Mouse (Mus musculus): ENCODE data around the gene Kif11. TPM values are rescaled to one million over a fixed set of nuclear protein-coding genes. Genes with fewer than 3 reads are reported as not detected.
A peak's percentile ranks its signal among the peaks of the same experiment; 100 is the strongest.

Kif11 gene
- polyA plus RNA-seq, 1 experiment from 2014 or later, result 9.3 TPM

DNA sequence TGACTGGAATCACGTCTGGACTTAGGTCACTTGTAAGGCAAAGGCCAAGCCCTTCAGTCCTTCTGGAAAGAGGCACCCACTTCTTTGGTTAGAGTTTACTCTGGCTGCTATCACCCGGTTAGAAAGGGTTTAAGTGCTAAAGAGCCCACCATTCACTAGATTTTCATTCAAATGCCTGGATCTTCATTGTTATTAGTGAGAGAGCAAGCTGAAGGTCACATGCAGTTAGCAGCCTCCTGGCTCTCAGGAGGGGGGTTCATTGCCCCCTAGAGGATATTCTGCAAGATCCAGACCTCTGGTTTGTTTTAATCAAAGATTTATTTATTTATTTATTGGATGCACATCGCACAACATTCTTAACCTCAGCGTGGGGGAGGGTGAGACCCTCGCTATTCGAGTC is 24.7 kb downstream of the Kif11 start:
- ATAC-seq, result no peak
- no peaks in the 10 kb centered on the region for H3K36me3 ChIP-seq (ENCODE audit: control insufficient read depth, insufficient read depth, low read length)
- H3K27ac ChIP-seq (ENCODE audit: low read depth, low read length), result no peak overlapping the region
- H3K9ac ChIP-seq (ENCODE audit: low read depth, low read length), result no peak overlapping the region
- H3K9me3 ChIP-seq (ENCODE audit: control insufficient read depth, low read length), result no peaks in the 10 kb centered on the region
- no peak overlapping the region for H3K4me3 ChIP-seq (ENCODE audit: low read length)
- H3K4me1 ChIP-seq (ENCODE audit: control insufficient read depth, insufficient read depth, low read depth, low read length), result no peaks in the 10 kb centered on the region
- 74% methylated on average over 6 of the region's 6 CpGs for WGBS
- no peak overlapping the region for H3K4me2 ChIP-seq (ENCODE audit: low read length)
- no peaks in the 10 kb centered on the region for H3K27me3 ChIP-seq (replicated peaks; ENCODE audit: control insufficient read depth, insufficient read depth, low read length)

DNA sequence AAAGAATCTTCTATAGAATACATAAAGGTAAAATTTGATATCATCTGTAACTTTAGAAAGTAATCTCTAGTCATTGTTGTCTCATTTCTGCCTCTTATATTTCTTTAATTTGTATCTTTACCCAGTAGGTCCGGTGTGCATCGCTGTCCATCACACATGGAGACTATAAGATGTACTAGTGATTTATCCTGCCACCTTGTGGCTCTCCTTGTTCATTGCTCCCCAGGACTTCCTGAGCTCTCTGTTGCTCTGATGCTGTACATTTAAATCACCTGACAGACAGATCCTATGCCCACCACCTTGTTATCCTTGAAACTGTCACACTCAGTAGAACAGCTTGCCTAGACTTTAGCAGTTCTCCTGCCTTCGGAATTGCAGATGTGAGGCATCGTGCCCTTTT is 42.1 kb downstream of the Kif11 start:
- Histone ChIP-seq H3K9ac (ENCODE audit: low read depth, low read length) (no peak overlapping the region), H3K27ac (ENCODE audit: low read depth, low read length) (no peak overlapping the region), H3K36me3 (ENCODE audit: control insufficient read depth, insufficient read depth, low read length) (no peaks in the 10 kb centered on the region), H3K4me1 (ENCODE audit: control insufficient read depth, insufficient read depth, low read depth, low read length) (no peaks in the 10 kb centered on the region), H3K27me3 (replicated peaks; ENCODE audit: control insufficient read depth, insufficient read depth, low read length) (no peaks in the 10 kb centered on the region), H3K4me3 (ENCODE audit: low read length) (no peak overlapping the region), H3K9me3 (ENCODE audit: control insufficient read depth, low read length) (no peaks in the 10 kb centered on the region), H3K4me2 (ENCODE audit: low read length) (no peak overlapping the region)
- peak; percentile 52; the same call in 1 of the 2 replicates for ATAC-seq
- WGBS, result 84% methylated on average over 4 of the region's 4 CpGs

DNA sequence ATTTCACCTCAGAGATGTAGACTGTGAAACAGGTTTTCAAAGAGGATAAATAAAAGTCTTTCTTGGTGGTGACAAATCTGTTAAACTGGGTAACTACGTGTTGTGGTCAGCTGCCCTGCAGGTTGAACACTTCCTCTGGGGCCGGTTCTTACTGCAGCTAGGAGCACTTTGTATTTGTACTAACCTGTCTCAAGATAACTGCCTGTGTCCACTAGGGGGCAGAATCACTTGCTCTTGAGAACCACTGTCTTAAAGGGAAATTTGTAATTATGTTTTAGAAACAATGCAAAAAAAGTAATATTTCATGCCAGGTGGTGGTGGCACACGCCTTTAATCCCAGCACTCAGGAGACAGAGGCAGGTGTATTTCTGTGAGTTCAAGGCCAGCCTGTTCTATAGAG is 43.4 kb downstream of the Kif11 start:
- no peak overlapping the region for H3K9ac ChIP-seq (ENCODE audit: low read depth, low read length)
- no peaks in the 10 kb centered on the region for H3K27me3 ChIP-seq (replicated peaks; ENCODE audit: control insufficient read depth, insufficient read depth, low read length)
- H3K4me2 ChIP-seq (ENCODE audit: low read length), result no peak overlapping the region
- ATAC-seq, result no peak
- no peaks in the 10 kb centered on the region for H3K36me3 ChIP-seq (ENCODE audit: control insufficient read depth, insufficient read depth, low read length)
- H3K27ac ChIP-seq (ENCODE audit: low read depth, low read length), result no peak overlapping the region
- 54% methylated on average over 3 of the region's 3 CpGs for WGBS
- H3K4me1 ChIP-seq (ENCODE audit: control insufficient read depth, insufficient read depth, low read depth, low read length), result no peaks in the 10 kb centered on the region
- H3K9me3 ChIP-seq (ENCODE audit: control insufficient read depth, low read length), result no peaks in the 10 kb centered on the region
- no peak overlapping the region for H3K4me3 ChIP-seq (ENCODE audit: low read length)

- no peak overlapping the region for H3K4me2 ChIP-seq (ENCODE audit: low read length)
- no peak for ATAC-seq
- H3K27ac ChIP-seq (ENCODE audit: low read depth, low read length), result no peak overlapping the region
- no peaks in the 10 kb centered on the region for H3K36me3 ChIP-seq (ENCODE audit: control insufficient read depth, insufficient read depth, low read length)
- H3K4me1 ChIP-seq (ENCODE audit: control insufficient read depth, insufficient read depth, low read depth, low read length), result no peaks in the 10 kb centered on the region
- no peak overlapping the region for H3K9ac ChIP-seq (ENCODE audit: low read depth, low read length)
- 0 out of 2 replicates have a peak, but pooled peaks cover 2% of the 10 kb centered on the region for H3K9me3 ChIP-seq (ENCODE audit: control insufficient read depth, low read length)
- H3K4me3 ChIP-seq (ENCODE audit: low read length), result no peak overlapping the region
- 84% methylated on average over 5 of the region's 5 CpGs for WGBS
- peaks cover 16% of the 10 kb centered on the region for H3K27me3 ChIP-seq (replicated peaks; ENCODE audit: control insufficient read depth, insufficient read depth, low read length)
These were observed 52.4 kb downstream of the Kif11 start for GRCm38 (mm10) chr19:37428589-37428988.

GRCm38 (mm10) chr19:37431139-37431756 is 55.0 kb downstream of the Kif11 start:
- H3K36me3 ChIP-seq (ENCODE audit: control insufficient read depth, insufficient read depth, low read length), result no peaks in the 10 kb centered on the region
- H3K4me1 ChIP-seq (ENCODE audit: control insufficient read depth, insufficient read depth, low read depth, low read length), result peaks cover 11% of the 10 kb centered on the region
- no peak overlapping the region for H3K9ac ChIP-seq (ENCODE audit: low read depth, low read length)
- no peak overlapping the region for H3K4me2 ChIP-seq (ENCODE audit: low read length)
- H3K27me3 ChIP-seq (replicated peaks; ENCODE audit: control insufficient read depth, insufficient read depth, low read length), result peaks cover 29% of the 10 kb centered on the region
- 93% methylated on average over 11 of the region's 11 CpGs for WGBS
- no peak overlapping the region for H3K4me3 ChIP-seq (ENCODE audit: low read length)
- ATAC-seq, result no peak
- no peak overlapping the region for H3K27ac ChIP-seq (ENCODE audit: low read depth, low read length)
- 0 out of 2 replicates have a peak, but pooled peaks cover 2% of the 10 kb centered on the region for H3K9me3 ChIP-seq (ENCODE audit: control insufficient read depth, low read length)

DNA sequence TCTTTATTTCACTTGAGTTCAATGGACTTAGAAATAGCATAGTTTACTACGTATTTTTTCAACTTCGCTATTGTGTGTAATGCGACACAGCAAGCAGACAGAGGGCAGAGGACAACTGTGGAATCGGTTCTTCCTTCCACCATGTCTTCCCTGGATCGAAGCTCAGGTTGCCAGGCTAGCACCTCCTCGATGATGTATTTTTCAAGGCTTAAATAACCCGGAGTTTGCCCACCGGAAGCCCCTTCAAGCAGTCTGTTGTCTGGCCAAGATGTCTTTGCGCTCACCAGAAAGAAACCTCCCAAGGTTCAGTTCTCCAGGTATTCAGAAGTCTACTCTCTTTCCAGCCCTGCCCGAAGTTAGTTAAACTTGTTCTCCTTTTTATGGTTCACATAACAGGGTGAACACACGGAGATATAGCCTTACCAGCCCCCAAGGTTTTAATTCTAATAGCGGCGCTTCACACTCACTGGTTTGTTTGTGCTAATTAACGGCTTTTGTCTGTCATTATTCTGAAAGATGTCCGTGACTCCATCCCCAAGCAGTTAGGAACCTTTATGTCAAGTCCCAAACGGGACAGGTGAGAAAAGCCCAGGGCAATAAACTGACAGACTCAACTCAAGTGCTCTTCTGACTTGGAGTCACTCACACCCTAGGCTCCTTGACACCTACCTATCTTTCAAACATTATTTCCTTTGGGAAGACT is 56.8 kb downstream of the Kif11 start:
- Histone ChIP-seq H3K27ac (ENCODE audit: low read depth, low read length) (no peak overlapping the region), H3K27me3 (replicated peaks; ENCODE audit: control insufficient read depth, insufficient read depth, low read length) (peaks cover 40% of the 10 kb centered on the region), H3K9ac (ENCODE audit: low read depth, low read length) (no peak overlapping the region), H3K9me3 (ENCODE audit: control insufficient read depth, low read length) (0 out of 2 replicates have a peak, but pooled peaks cover 2% of the 10 kb centered on the region), H3K4me1 (ENCODE audit: control insufficient read depth, insufficient read depth, low read depth, low read length) (peaks cover 11% of the 10 kb centered on the region), H3K4me2 (ENCODE audit: low read length) (no peak overlapping the region), H3K36me3 (ENCODE audit: control insufficient read depth, insufficient read depth, low read length) (no peaks in the 10 kb centered on the region), H3K4me3 (ENCODE audit: low read length) (no peak overlapping the region)
- ATAC-seq, result no peak
- 24% methylated on average over 16 of the region's 16 CpGs for WGBS

GRCm38 (mm10) chr19:37433895-37434262 is 57.7 kb downstream of the Kif11 start:
- H3K27ac ChIP-seq (ENCODE audit: low read depth, low read length), result no peak overlapping the region
- 2% methylated on average over 13 of the region's 14 CpGs for WGBS
- ATAC-seq, result peak; percentile 15; the same call in 1 of the 2 replicates
- 0 out of 2 replicates have a peak, but pooled peaks cover 2% of the 10 kb centered on the region for H3K9me3 ChIP-seq (ENCODE audit: control insufficient read depth, low read length)
- peak overlapping the region; percentile 57 for H3K4me2 ChIP-seq (ENCODE audit: low read length)
- peak overlapping the region; percentile 2 for H3K9ac ChIP-seq (ENCODE audit: low read depth, low read length)
- peak overlapping the region; percentile 43 for H3K4me3 ChIP-seq (ENCODE audit: low read length)
- H3K36me3 ChIP-seq (ENCODE audit: control insufficient read depth, insufficient read depth, low read length), result no peaks in the 10 kb centered on the region
- peaks cover 11% of the 10 kb centered on the region for H3K4me1 ChIP-seq (ENCODE audit: control insufficient read depth, insufficient read depth, low read depth, low read length)
- peaks cover 44% of the 10 kb centered on the region for H3K27me3 ChIP-seq (replicated peaks; ENCODE audit: control insufficient read depth, insufficient read depth, low read length)

DNA sequence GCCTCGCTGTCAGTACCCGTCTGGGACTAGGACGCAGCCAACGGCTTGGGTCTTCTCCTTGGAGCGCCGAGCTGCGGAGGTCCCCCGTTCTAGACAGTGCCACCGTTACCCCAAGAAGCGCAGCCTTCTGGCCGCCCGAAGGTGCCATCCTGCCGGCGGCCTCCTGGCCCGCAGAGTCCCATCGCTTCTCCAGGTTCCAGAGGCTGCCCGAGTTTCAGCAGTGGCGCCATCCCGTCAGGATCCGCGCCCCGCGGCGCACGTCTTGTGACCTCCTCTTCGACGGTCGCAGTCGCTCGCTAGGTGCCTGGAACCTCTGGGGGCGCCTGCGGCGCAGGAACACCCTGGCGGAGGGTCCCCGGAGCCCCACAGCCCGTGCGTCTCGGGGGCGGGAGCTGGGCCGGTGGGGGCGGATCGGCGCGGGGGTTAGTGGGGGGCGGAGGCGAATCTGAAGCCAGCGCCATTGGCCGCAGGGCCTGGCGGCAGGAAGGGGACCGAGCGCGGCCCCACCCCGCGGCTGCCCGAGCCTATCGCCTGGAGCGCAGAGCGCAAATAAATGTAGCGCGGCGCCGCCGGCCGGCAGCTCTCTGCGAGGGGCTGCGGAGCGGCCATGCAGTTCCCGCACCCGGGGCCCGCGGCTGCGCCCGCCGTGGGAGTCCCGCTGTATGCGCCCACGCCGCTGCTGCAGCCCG is 58.2 kb downstream of the Kif11 start, which contains the start of gene Hhex:
TSS of gene Hhex (plus strand) at position 548 of the 689 bp plus-strand sequence.
- Histone ChIP-seq H3K36me3 (ENCODE audit: control insufficient read depth, insufficient read depth, low read length) (no peaks in the 10 kb centered on the region), H3K27ac (ENCODE audit: low read depth, low read length) (peak within 1 kb of the TSS; percentile 13; the same call in 1 of the 2 replicates), H3K4me3 (ENCODE audit: low read length) (peak within 1 kb of the TSS; percentile 43), H3K9ac (ENCODE audit: low read depth, low read length) (peak within 1 kb of the TSS; percentile 41), H3K4me1 (ENCODE audit: control insufficient read depth, insufficient read depth, low read depth, low read length) (peaks cover 11% of the 10 kb centered on the region), H3K9me3 (ENCODE audit: control insufficient read depth, low read length) (0 out of 2 replicates have a peak, but pooled peaks cover 2% of the 10 kb centered on the region), H3K27me3 (replicated peaks; ENCODE audit: control insufficient read depth, insufficient read depth, low read length) (peaks cover 49% of the 10 kb centered on the region), H3K4me2 (ENCODE audit: low read length) (peak within 1 kb of the TSS; percentile 57)
- peak; percentile 49 for ATAC-seq
- under 1% methylated on average over 65 of the region's 79 CpGs for WGBS

Data from hindbrain, embryonic 16.5 days (tissue).